Mouse (Mus musculus) heart, embryonic 12.5 days (tissue): ENCODE data around the gene Mettl11b. TPM values are rescaled to one million over a fixed set of nuclear protein-coding genes. Genes with fewer than 3 reads are reported as not detected.
"Not testable (repeated sequence)": the region's sequence is repeated elsewhere in the genome, so short reads cannot be mapped to it uniquely, and the experiment has no call there.

Source experiments
- ATAC-seq: fragments of 200-750 bp; cut with Nextera tagmentation; 2 replicates; pipeline ENCODE4 v1.8.0; 2017; ENCODE audit warnings: moderate TSS enrichment, moderate library complexity; ENCODE audit not compliant: insufficient number of reproducible peaks, low FRiP score
- H3K27ac ChIP-seq: fragments of 300-500 bp; sonication (generic); 2 replicates; pipeline ENCODE4 v1.5.1; 2016; ENCODE audit warnings: mild to moderate bottlenecking, moderate library complexity; ENCODE audit not compliant: poor library complexity, severe bottlenecking
- H3K27me3 ChIP-seq: fragments of 300-500 bp; sonication (generic); replicated peaks from 2 replicates; pipeline ENCODE4 v1.6.1; 2016; ENCODE audit warnings: mild to moderate bottlenecking, moderate library complexity
- H3K36me3 ChIP-seq: fragments of 300-500 bp; sonication (generic); 2 replicates; pipeline ENCODE4 v1.6.1; 2016; ENCODE audit warnings: mild to moderate bottlenecking, moderate library complexity
- H3K4me1 ChIP-seq: fragments of 300-500 bp; sonication (generic); replicated peaks from 2 replicates; pipeline ENCODE4 v1.6.1; 2016; ENCODE audit warnings: mild to moderate bottlenecking
- H3K4me2 ChIP-seq: fragments of 300-500 bp; sonication (generic); 2 replicates; pipeline ENCODE4 v1.6.1; 2016; ENCODE audit warnings: mild to moderate bottlenecking, moderate library complexity
- H3K4me3 ChIP-seq: fragments of 300-500 bp; sonication (generic); 2 replicates; pipeline ENCODE4 v1.5.1; 2016; ENCODE audit warnings: mild to moderate bottlenecking
- H3K9ac ChIP-seq: fragments of 300-500 bp; sonication (generic); 2 replicates; pipeline ENCODE4 v1.6.1; 2016; ENCODE audit warnings: mild to moderate bottlenecking, moderate library complexity
- H3K9me3 ChIP-seq: fragments of 300-500 bp; sonication (generic); replicated peaks from 2 replicates; pipeline ENCODE4 v1.6.1; 2016; ENCODE audit warnings: mild to moderate bottlenecking, moderate library complexity
- WGBS: fragments of 180-500 bp; shearing (Covaris S2); methylation state at CpG from one replicate; pipeline ENCODE4 v1.1.7; 2016; 5-methylcytosine and 5-hydroxymethylcytosine counted together
- polyA plus RNA-seq: library from polyadenylated mRNA; unstranded; fragments of >200 nt; fragmentation: Nextera tagmentation; extraction: Ambion mirVana; gene quantifications from 2 replicates; pipeline ENCODE4 v1.2.1, GENCODE M21; 2016

Mettl11b gene
- polyA plus RNA-seq, result 0.13 TPM in 1 of 2 replicates, not detected in the other

GRCm38 (mm10) chr1:163725106-163725759, at the start of gene Mettl11b:
TSS of gene Mettl11b (minus strand) at chr1:163725232.
- Histone ChIP-seq H3K4me1 (peaks cover 6% of the 10 kb centered on the region), H3K4me3 (no peak within 1 kb of the TSS), H3K9me3 (no peaks in the 10 kb centered on the region; the same call in 1 of the 2 replicates), H3K9ac (no peak within 1 kb of the TSS), H3K4me2 (0 out of 2 replicates have a peak within 1 kb of the TSS, but pooled peaks have one; percentile 6), H3K36me3 (no peaks in the 10 kb centered on the region), H3K27me3 (no peaks in the 10 kb centered on the region), H3K27ac (no peak within 1 kb of the TSS)
- 47% methylated on average over 9 of the region's 9 CpGs for WGBS
- no peak for ATAC-seq

- Histone ChIP-seq H3K4me1 (no peaks in the 10 kb centered on the region), H3K9me3 (no peaks in the 10 kb centered on the region), H3K36me3 (no peaks in the 10 kb centered on the region), H3K27me3 (no peaks in the 10 kb centered on the region), H3K4me3 (no peak overlapping the region), H3K9ac (no peak overlapping the region), H3K4me2 (no peak overlapping the region), H3K27ac (no peak overlapping the region)
- 70% methylated on average over 10 of the region's 10 CpGs for WGBS
- ATAC-seq, result no peak
These were observed 32.6 kb upstream of the Mettl11b start for GRCm38 (mm10) chr1:163757462-163758207.

GRCm38 (mm10) chr1:163751360-163751992, 26.4 kb upstream of the Mettl11b start:
- H3K4me2 ChIP-seq, result no peak overlapping the region
- H3K4me3 ChIP-seq, result no peak overlapping the region
- H3K9ac ChIP-seq, result no peak overlapping the region
- no peaks in the 10 kb centered on the region for H3K36me3 ChIP-seq
- no peak overlapping the region for H3K27ac ChIP-seq
- WGBS, result 54% methylated on average over 4 of the region's 4 CpGs
- no peak for ATAC-seq
- no peaks in the 10 kb centered on the region for H3K27me3 ChIP-seq
- H3K9me3 ChIP-seq, result no peaks in the 10 kb centered on the region
- no peaks in the 10 kb centered on the region for H3K4me1 ChIP-seq

GRCm38 (mm10) chr1:163737239-163737533, 12.2 kb upstream of the Mettl11b start:
- no peak overlapping the region for H3K9ac ChIP-seq
- no peak overlapping the region for H3K4me2 ChIP-seq
- H3K36me3 ChIP-seq, result no peaks in the 10 kb centered on the region
- ATAC-seq, result no peak
- no peaks in the 10 kb centered on the region for H3K4me1 ChIP-seq
- H3K27me3 ChIP-seq, result no peaks in the 10 kb centered on the region
- H3K4me3 ChIP-seq, result no peak overlapping the region
- 0 out of 2 replicates have a peak, but pooled peaks cover 1% of the 10 kb centered on the region for H3K9me3 ChIP-seq
- no peak overlapping the region for H3K27ac ChIP-seq
- WGBS, result 72% methylated on average over 1 of the region's 1 CpGs

- ATAC-seq, result no peak
- WGBS, result 78% methylated on average over 10 of the region's 10 CpGs
These were observed 11.6 kb upstream of the Mettl11b start for GRCm38 (mm10) chr1:163736441-163737238.

GRCm38 (mm10) chr1:163731166-163731565, 6.1 kb upstream of the Mettl11b start:
- not testable (repeated sequence) for H3K4me3 ChIP-seq, H3K36me3 ChIP-seq, H3K27me3 ChIP-seq, H3K9ac ChIP-seq, H3K4me2 ChIP-seq, ATAC-seq, H3K27ac ChIP-seq, H3K4me1 ChIP-seq
- WGBS, result 87% methylated on average over 10 of the region's 10 CpGs
- peaks cover 11% of the 10 kb centered on the region for H3K9me3 ChIP-seq

More at GRCm38 (mm10) chr1:163736441-163737238, 11.6 kb upstream of the Mettl11b start:
- Histone ChIP-seq H3K27me3 (no peaks in the 10 kb centered on the region), H3K27ac (no peak overlapping the region), H3K9ac (no peak overlapping the region), H3K4me3 (no peak overlapping the region), H3K36me3 (no peaks in the 10 kb centered on the region), H3K9me3 (0 out of 2 replicates have a peak, but pooled peaks cover 7% of the 10 kb centered on the region), H3K4me1 (no peaks in the 10 kb centered on the region), H3K4me2 (no peak overlapping the region)

GRCm38 (mm10) chr1:163723913-163724312, 1.1 kb downstream of the Mettl11b start:
- ATAC-seq, result no peak
- no peak overlapping the region for H3K4me2 ChIP-seq
- H3K9me3 ChIP-seq, result no peaks in the 10 kb centered on the region
- no peaks in the 10 kb centered on the region for H3K27me3 ChIP-seq
- no peak overlapping the region for H3K9ac ChIP-seq
- no peaks in the 10 kb centered on the region for H3K36me3 ChIP-seq
- WGBS, result 37% methylated on average over 1 of the region's 1 CpGs
- no peak overlapping the region for H3K27ac ChIP-seq
- H3K4me3 ChIP-seq, result no peak overlapping the region
- H3K4me1 ChIP-seq, result peaks cover 6% of the 10 kb centered on the region

- Histone ChIP-seq H3K4me1 (peaks cover 4% of the 10 kb centered on the region), H3K4me3 (no peak overlapping the region), H3K4me2 (no peak overlapping the region), H3K9me3 (no peaks in the 10 kb centered on the region), H3K27ac (no peak overlapping the region), H3K27me3 (no peaks in the 10 kb centered on the region), H3K36me3 (no peaks in the 10 kb centered on the region), H3K9ac (no peak overlapping the region)
- no peak for ATAC-seq
- 17% methylated on average over 2 of the region's 2 CpGs for WGBS
These were observed 16.4 kb downstream of the Mettl11b start for GRCm38 (mm10) chr1:163708618-163709017.

GRCm38 (mm10) chr1:163700571-163700970, 24.5 kb downstream of the Mettl11b start:
- H3K36me3 ChIP-seq, result no peaks in the 10 kb centered on the region
- no peaks in the 10 kb centered on the region for H3K9me3 ChIP-seq
- no peak overlapping the region for H3K4me2 ChIP-seq
- no peaks in the 10 kb centered on the region for H3K27me3 ChIP-seq
- H3K27ac ChIP-seq, result no peak overlapping the region
- H3K4me3 ChIP-seq, result no peak overlapping the region
- 81% methylated on average over 7 of the region's 7 CpGs for WGBS
- ATAC-seq, result no peak
- peaks cover 7% of the 10 kb centered on the region; the same call in 1 of the 2 replicates for H3K4me1 ChIP-seq
- H3K9ac ChIP-seq, result no peak overlapping the region

- no peak for ATAC-seq
- WGBS, result 63% methylated on average over 3 of the region's 3 CpGs
- H3K4me2 ChIP-seq, result no peak overlapping the region
These were observed 25.3 kb downstream of the Mettl11b start for GRCm38 (mm10) chr1:163699702-163700101.

More at GRCm38 (mm10) chr1:163699702-163700101, 25.3 kb downstream of the Mettl11b start:
- Histone ChIP-seq H3K4me1 (peaks cover 7% of the 10 kb centered on the region; the same call in 1 of the 2 replicates), H3K4me3 (no peak overlapping the region), H3K9me3 (no peaks in the 10 kb centered on the region), H3K36me3 (no peaks in the 10 kb centered on the region), H3K9ac (no peak overlapping the region), H3K27me3 (no peaks in the 10 kb centered on the region), H3K27ac (no peak overlapping the region)
